Mouse (Mus musculus) ES-Bruce4 (cell line): ENCODE results near the gene Arnt2.

ENCODE experiments used
- CTCF ChIP-seq: IDR thresholded peaks from one replicate; pipeline ENCODE4 v1.8.1; 2011; ENCODE audit warnings: low read depth, low read length
- EP300 ChIP-seq: IDR thresholded peaks from 2 replicates; pipeline ENCODE4 v1.6.1; 2011; ENCODE audit warnings: low read depth, low read length; ENCODE audit not compliant: insufficient read depth

DNA sequence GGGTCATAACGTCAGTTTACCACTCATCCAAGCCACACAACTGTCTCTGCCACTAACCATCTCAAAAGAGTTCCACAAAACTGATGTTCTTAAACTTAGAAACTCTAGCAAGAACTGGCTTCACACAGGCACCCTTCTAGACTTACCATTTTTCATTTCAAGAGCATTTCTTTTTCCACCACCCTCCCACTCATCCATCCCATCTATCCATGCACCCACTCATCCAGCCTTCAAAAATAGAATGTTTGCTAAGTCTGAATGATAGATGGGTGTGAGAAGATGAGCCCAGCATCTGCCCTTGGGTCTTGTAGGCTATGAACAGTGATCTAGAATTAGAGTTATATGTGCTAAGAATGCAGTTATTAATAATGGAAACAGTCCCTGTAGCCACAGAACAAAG is 109.7 kb downstream of the Arnt2 start:
- TF ChIP-seq EP300 = no peak
- TF ChIP-seq CTCF = no peak
